Mouse (Mus musculus) cerebellum, adult 8-10 months (tissue): ENCODE data around the gene Thsd4.

Experiments used
- DNase-seq: peaks from one replicate; pipeline ENCODE4 v3.0.0; 2022

Thsd4 gene

GRCm38 (mm10) chr9:60194905-60195304, 326.9 kb downstream of the Thsd4 start:
- no peak for DNase-seq

- no peak for DNase-seq
These were observed 329.5 kb downstream of the Thsd4 start for GRCm38 (mm10) chr9:60192321-60192720.

GRCm38 (mm10) chr9:60187437-60187836, 334.4 kb downstream of the Thsd4 start:
- DNase-seq, result no peak

GRCm38 (mm10) chr9:60186948-60187347, 334.9 kb downstream of the Thsd4 start:
- DNase-seq, result no peak

GRCm38 (mm10) chr9:60184083-60184482, 337.8 kb downstream of the Thsd4 start:
- no peak for DNase-seq

- DNase-seq, result no peak
These were observed 339.5 kb downstream of the Thsd4 start for GRCm38 (mm10) chr9:60182371-60182770.

- no peak for DNase-seq
These were observed 340.9 kb downstream of the Thsd4 start for GRCm38 (mm10) chr9:60180936-60181335.

- DNase-seq, result no peak
These were observed 341.7 kb downstream of the Thsd4 start for GRCm38 (mm10) chr9:60180114-60180513.

- DNase-seq, result no peak
These were observed 345.5 kb downstream of the Thsd4 start for GRCm38 (mm10) chr9:60176311-60176710.

- DNase-seq, result peak; percentile 8
These were observed 349.3 kb downstream of the Thsd4 start for GRCm38 (mm10) chr9:60172459-60173060.

GRCm38 (mm10) chr9:60166990-60167389, 354.9 kb downstream of the Thsd4 start:
- no peak for DNase-seq

GRCm38 (mm10) chr9:60160855-60161254, 361.0 kb downstream of the Thsd4 start:
- DNase-seq, result no peak

- DNase-seq, result no peak
These were observed 361.7 kb downstream of the Thsd4 start for GRCm38 (mm10) chr9:60160194-60160593.

- DNase-seq, result no peak
These were observed 368.9 kb downstream of the Thsd4 start for GRCm38 (mm10) chr9:60152990-60153389.

GRCm38 (mm10) chr9:60151897-60152627, 369.8 kb downstream of the Thsd4 start:
- DNase-seq, result no peak

- no peak for DNase-seq
These were observed 371.3 kb downstream of the Thsd4 start for GRCm38 (mm10) chr9:60150511-60150910.

GRCm38 (mm10) chr9:60148988-60149387, 372.9 kb downstream of the Thsd4 start:
- no peak for DNase-seq

- DNase-seq, result no peak
These were observed 374.4 kb downstream of the Thsd4 start for GRCm38 (mm10) chr9:60147401-60147800.

GRCm38 (mm10) chr9:60143816-60144215, 378.0 kb downstream of the Thsd4 start:
- no peak for DNase-seq

GRCm38 (mm10) chr9:60141081-60141514, 380.7 kb downstream of the Thsd4 start:
- no peak for DNase-seq

GRCm38 (mm10) chr9:60140411-60140810, 381.4 kb downstream of the Thsd4 start:
- no peak for DNase-seq

GRCm38 (mm10) chr9:60139446-60139845, 382.4 kb downstream of the Thsd4 start:
- DNase-seq, result no peak

GRCm38 (mm10) chr9:60129235-60129991, 392.4 kb downstream of the Thsd4 start:
- DNase-seq, result no peak

- no peak for DNase-seq
These were observed 394.9 kb downstream of the Thsd4 start for GRCm38 (mm10) chr9:60126961-60127360.
